Mouse (Mus musculus) adrenal gland, postnatal 36 days (tissue): Measurements from ENCODE around the gene Irgq. TPM values are rescaled to one million over a fixed set of nuclear protein-coding genes. Genes with fewer than 3 reads are reported as not detected.
"Not testable (repeated sequence)": the region's sequence is repeated elsewhere in the genome, so short reads cannot be mapped to it uniquely, and the experiment has no call there.

Experiments
- DNase-seq, 2 experiments: peaks; one replicate each; pipeline ENCODE4 v3.0.0; 2021; ENCODE audit warnings: mixed read lengths in 1 of 2
- long read RNA-seq, 2 experiments: library from polyadenylated mRNA; stranded (forward); transcript quantifications; one replicate each; pipeline ENCODE4 v2.0.0; 2021; ENCODE audit warnings: borderline sequencing depth in 2 of 2
- total RNA-seq, 2 experiments: library from RNA; stranded (reverse); gene quantifications; 2 replicates each; pipeline ENCODE4 v1.2.3; 2021

The Irgq gene
- 10 to 100 TPM; 20.4 to 24.1 TPM for total RNA-seq
- long read RNA-seq, experiment 1, partial matches to known transcripts, result 0 of 6 reads
- long read RNA-seq, experiment 1, other reads (novel, unspliced or antisense), result 6 of 6 reads
- long read RNA-seq, experiment 2, full-length matches to known transcripts, result 1 of 6 reads
- long read RNA-seq, experiment 2, partial matches to known transcripts, result 4 of 6 reads
- long read RNA-seq, experiment 2, other reads (novel, unspliced or antisense), result 1 of 6 reads

- DNase-seq, result peak; percentile 99
Observed at GRCm38 (mm10) chr7:24530062-24530931, at the start of gene Irgq. Gene Irgq, plus strand, starts transcription at chr7:24530689.

- no peak for DNase-seq
Observed at GRCm38 (mm10) chr7:24480986-24481473, 49.5 kb upstream of the Irgq start.

- peak; percentile 86 to 89 for DNase-seq
Observed at GRCm38 (mm10) chr7:24481474-24482207, 48.8 kb upstream of the Irgq start, which contains the start of gene Cadm4. Gene Cadm4, plus strand, starts transcription at chr7:24482023.

- DNase-seq, result no peak
Observed at GRCm38 (mm10) chr7:24482208-24483020, 48.1 kb upstream of the Irgq start.

GRCm38 (mm10) chr7:24483291-24483690 lies 47.2 kb upstream of the Irgq start:
- not testable (repeated sequence) for DNase-seq

- no peak for DNase-seq
Observed at GRCm38 (mm10) chr7:24485481-24485880, 45.0 kb upstream of the Irgq start.

- DNase-seq, result no peak
Observed at GRCm38 (mm10) chr7:24486654-24487130, 43.8 kb upstream of the Irgq start.

- no peak for DNase-seq
Observed at GRCm38 (mm10) chr7:24487403-24487802, 43.1 kb upstream of the Irgq start.

- DNase-seq, result no peak
Observed at GRCm38 (mm10) chr7:24488303-24488702, 42.2 kb upstream of the Irgq start.

GRCm38 (mm10) chr7:24499856-24500577 lies 30.5 kb upstream of the Irgq start:
- DNase-seq, result no peak

- DNase-seq, result peak; percentile 34 to 42
Observed at GRCm38 (mm10) chr7:24500929-24501328, 29.6 kb upstream of the Irgq start.

GRCm38 (mm10) chr7:24501492-24501891 lies 29.0 kb upstream of the Irgq start:
- DNase-seq, result peak; percentile 15 to 51

GRCm38 (mm10) chr7:24504004-24504403 lies 26.5 kb upstream of the Irgq start:
- DNase-seq, result no peak

GRCm38 (mm10) chr7:24504868-24505267 lies 25.6 kb upstream of the Irgq start:
- DNase-seq, result no peak

GRCm38 (mm10) chr7:24505447-24506064 lies 24.9 kb upstream of the Irgq start:
- no peak for DNase-seq

GRCm38 (mm10) chr7:24506065-24506459 lies 24.4 kb upstream of the Irgq start:
- no peak for DNase-seq

GRCm38 (mm10) chr7:24506476-24506837 lies 24.0 kb upstream of the Irgq start:
- DNase-seq, result peak; percentile 36 to 65

- peak; percentile 87 to 94 for DNase-seq
Observed at GRCm38 (mm10) chr7:24506838-24507725, 23.4 kb upstream of the Irgq start, which contains the start of gene Zfp428. Gene Zfp428, plus strand, starts transcription at chr7:24507006.

- DNase-seq, result no peak
Observed at GRCm38 (mm10) chr7:24507726-24508114, 22.8 kb upstream of the Irgq start.
